Mouse (Mus musculus): ENCODE measurements at regions not wholly inside any gene's neighbourhood (a gene's known extent, or its start where the extent isn't known, plus 50 kb on each side); places are given as distances from the start of the nearest gene placed in this dataset.

DNA sequence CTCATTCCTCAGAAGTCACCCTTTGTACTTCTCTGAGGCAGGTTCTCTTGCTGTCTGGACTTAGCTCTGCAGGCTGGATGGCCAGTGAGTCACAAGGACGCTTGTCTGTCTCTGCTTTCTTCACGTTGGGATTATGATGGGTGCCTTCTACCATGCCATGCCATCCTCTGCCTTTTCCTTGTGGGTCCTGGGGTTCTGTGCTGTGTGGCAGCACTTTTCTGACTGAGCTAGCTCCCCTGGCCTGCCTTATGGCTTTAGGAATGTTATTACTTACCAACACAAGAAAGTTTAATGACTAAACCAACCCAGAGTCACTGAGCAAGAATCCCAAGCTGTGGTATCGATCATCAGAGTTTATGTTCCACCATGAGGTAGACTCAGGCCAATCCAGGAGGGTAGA lies 280.7 kb downstream of the Gm49356 start:
- TF ChIP-seq CTCF (IDR thresholded peaks at IDR 0.05; ENCODE audit: borderline replicate concordance, insufficient read depth, low read length): no peak
- no peak for TF ChIP-seq POLR2A (IDR thresholded peaks at IDR 0.05; ENCODE audit: low read depth, low read length)
